Mouse (Mus musculus): Measurements from ENCODE around the gene Rel.

DNA sequence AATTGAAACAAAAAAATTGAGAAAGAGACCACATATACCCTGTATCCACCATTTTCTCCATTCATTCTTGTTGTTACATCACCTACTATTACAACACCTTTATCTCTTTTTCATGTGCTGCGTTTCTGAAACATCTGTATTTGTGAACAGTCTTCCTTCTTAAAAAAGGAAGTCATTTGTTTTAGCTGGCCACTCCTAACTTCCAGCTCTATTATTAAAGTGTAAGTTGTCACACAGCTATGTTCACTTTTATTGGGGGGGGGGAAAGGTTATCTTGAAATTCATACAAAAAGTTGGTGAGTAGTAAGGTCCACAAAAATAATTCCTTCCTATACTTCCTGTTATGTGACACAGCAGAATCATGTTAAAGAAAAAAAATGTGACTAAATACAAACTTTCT, 2.8 kb downstream of the Rel start:
- no peak for TF ChIP-seq CTCF (IDR thresholded peaks at IDR 0.05; ENCODE audit: control insufficient read depth, insufficient read depth, insufficient read length)
- no peak for TF ChIP-seq MAX (IDR thresholded peaks at IDR 0.05)
- no peak for TF ChIP-seq MYOD1 (IDR thresholded peaks at IDR 0.05; ENCODE audit: control insufficient read depth, insufficient read length, low read depth)
- no peak for TF ChIP-seq USF1 (IDR thresholded peaks at IDR 0.05; ENCODE audit: low read depth)

All from C2C12 (cell line).